Mouse (Mus musculus): ENCODE results near the gene Zfand2b.

The Zfand2b gene

DNA sequence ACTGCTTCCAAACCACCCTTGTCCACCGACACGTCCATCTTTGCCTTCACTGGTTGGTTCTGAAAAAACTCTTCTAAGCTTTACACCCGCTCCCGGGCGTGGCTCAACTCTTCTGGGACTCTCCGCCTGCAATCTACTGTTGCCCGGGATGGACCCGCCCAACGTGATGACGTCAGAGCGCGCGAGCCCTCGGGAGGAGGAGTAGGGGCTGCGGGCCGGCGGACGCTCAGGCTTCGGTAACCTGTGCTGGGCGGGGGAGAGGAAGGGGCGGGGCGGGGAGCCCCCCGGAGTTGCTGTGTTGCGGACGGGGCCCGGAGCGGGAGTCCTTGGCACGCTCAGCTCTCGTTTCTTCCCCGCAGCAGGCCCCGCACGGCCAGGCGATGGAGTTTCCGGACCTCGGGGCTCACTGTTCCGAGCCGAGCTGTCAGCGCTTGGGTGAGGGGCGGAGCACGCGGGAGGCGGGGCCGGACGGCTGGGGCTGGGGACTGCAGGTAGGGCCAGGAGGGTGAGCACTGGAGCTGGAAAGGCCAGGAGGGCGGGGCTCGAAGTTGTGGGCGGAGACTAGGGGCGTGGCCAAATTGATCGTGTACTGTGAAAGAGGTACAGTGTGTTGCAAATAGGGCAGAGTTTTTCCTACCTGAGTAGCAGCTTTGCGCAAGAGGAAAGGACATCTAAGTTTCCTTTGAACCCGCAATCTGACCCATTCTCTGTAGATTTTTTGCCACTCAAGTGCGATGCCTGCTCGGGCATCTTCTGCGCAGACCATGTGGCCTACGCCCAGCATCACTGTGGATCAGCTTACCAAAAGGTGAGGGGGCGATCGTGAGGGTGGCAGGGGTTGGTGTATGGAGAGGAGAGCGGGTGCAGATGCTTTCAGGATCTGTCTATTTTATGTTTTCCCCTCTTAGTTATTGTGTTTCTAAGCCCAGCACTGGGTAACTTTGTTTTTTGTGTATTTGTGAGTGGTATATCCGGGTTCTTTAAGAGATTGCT is at the start of gene Zfand2b:
Gene Zfand2b, plus strand, starts transcription at position 175 of the 993 bp plus-strand sequence.
- peak; percentile 98 for DNase-seq

DNA sequence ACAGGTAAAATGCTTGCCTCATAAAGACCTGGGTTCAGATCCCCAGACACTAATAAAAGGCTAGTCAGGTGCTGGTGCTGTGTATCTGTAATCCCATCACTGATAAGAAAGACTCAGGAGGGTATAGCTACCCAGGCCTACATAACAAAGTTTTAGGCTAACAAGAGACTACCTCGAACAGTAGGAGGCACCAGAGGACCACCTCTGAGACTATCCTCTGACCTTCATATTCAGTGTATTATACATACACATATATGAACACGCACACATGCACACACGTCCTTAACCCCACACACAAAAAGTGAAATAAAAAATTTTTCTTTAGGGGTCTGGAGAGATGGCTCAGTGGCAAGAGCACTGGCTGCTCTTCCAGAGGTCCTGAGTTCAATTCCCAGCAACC is 46.2 kb upstream of the Zfand2b start:
- DNase-seq: no peak

DNA sequence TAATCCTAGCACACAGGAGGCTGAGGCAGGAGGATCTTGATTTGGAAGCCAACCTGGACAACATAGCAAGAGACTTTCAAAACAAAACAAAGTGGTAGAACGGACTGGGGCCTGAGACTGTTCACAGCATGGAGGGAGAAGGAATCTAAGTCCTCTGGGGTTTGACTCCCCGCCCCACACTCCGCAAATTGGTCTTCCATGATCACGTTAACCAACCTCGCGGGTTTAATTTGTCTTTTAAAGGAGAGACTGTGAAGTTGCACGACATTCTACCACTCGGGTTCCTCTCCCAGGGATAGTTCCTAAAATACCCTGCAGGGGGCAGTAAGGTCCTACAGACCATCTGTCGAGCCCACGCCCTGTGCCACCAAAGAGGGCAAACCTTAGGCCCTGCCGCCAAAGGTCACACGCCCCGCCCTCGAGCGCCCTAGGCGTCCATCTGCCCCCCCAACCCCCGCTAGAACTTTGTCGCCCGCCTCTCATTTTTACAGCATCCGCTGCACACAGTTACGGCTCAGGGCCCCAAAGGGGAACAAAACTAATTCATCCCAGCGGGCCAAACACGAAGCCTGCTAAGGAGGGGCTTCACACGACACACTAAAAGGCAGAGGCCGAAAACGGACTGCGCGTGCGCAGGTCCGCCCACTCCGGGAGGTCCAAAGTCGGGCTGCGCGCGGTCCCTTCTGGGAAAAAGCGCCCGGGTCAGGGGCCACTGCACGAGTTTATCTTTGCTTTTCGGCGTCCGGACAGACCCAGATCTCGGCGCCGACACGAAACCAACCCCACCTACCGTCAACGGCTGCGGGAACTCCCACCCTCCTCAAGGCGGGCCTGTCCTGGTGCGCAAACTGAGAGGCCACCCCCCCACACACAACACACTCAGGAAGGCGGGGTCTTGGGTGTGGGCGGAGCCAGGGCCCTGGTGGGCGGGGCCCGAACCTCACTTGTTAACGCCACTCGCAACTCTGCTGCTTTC is 43.8 kb upstream of the Zfand2b start, which contains the start of gene Nhej1:
Gene Nhej1, minus strand, starts transcription at position 855 of the 976 bp plus-strand sequence.
- peak; percentile 93 for DNase-seq

DNA sequence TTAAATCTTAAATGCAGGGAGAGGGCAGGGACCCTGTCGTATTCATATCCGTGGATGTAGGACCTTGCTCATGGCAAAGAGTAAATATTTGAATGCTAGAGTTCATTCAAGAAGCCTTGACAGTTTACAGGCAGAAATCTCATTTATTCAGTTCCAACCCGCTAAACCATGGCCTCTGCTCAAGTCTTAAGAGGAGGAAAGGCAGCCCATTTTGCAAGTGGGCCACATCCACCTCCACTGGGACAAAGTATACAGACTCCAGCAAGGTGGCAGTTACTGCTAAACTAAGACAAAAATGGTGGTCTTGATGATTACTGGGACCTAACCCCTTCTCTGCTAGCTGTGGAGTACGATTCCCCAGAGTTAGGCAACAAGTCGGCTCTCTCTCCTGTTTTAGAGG is 43.0 kb upstream of the Zfand2b start:
- DNase-seq: no peak

DNA sequence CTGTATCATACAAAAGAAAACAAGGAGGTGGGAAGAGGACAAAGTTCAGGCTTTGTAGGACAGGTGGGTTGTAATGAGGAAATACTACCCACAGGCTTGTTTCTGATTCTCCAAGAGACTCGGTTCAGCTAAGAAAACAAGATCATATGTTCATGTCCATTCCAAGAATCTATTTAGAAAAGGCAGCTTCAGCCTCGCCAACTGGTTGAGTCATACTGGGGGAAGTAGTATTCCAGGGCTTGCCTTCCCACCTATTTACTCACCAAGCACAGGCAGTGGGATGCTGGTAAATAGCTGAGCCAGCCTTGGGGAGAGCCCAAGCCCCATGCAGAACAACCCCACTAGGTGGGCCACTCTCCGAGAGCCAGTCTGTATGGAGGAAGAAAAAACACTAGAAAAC is 39.8 kb upstream of the Zfand2b start:
- DNase-seq: no peak

DNA sequence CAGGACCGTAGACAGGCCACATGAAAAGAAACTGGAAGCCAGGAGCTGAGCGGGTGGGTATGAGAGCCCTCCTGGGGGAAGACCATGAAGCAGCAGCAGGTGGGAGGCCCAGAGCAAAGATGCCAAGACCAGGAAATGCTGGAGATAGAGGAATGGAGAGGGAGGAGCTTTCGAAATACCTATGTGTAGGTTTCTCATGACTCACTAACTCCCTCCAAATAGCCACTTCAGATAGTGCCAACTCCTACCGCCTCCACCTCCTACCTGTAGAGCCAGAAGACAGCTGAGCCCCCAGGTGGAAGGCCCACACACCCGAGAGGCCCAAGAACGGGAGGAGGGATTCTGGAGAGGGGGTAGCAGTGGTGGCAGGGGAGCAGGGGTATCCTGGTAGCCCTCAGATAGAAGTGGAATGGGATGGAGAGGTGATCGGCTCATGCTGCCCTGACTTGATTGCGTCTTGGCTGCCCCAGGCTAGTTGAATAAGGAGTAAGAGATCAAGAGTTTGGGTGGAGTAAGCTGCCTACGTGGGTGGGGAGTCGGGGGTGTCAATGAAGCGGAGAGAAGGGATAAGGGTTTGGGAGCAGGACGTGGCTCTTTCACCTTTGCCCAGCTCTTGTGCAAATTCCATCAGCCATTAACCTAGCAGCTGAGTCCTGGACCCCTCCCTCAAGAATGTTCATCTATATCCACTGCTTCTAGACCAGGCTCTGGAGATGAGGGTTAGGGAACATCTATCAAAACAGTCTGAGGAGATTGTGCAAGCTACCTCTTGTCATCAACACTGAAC is 34.8 kb upstream of the Zfand2b start, which contains the start of gene Slc23a3:
Gene Slc23a3, minus strand, starts transcription at position 470 of the 787 bp plus-strand sequence.
- DNase-seq: no peak

DNA sequence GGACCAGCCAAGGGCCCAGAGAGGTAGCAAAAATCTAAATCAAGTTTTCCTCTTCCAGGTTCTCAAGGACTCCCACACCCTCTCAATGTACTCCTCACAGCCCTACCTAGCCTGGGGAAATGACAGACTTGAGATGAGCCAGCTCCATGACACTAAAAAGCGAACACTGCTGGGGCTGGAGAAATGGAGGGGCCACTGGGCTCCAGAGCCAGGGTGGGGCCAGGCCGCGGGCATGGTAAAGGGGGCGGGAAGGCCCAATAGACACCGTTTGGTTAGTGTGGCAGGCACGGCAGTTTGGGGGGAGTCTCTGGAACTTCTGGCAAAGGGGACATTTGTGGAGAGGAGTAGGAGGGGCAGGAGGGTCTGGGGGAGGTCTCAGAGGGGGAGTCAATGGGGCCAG is 32.2 kb upstream of the Zfand2b start:
- DNase-seq: no peak

DNA sequence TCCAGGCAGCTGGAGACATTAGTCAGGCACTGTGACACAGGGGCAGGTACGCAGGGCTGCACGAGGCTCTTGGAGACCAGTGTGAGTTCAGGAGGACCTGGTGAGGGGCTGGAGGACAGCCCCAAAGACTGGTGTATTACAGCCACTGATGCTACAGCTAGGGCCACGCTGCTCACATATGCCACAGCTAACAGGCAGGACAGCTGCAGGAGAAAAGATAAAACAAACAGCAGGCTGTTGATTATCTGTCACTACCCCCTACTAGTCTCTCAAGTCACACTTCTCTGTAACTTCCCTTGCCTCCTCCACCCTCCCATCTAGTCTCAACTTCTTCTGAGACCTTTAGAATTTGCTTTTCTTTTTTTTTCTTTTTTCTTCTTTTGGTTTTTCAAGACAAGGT is 31.7 kb upstream of the Zfand2b start:
- DNase-seq: no peak

DNA sequence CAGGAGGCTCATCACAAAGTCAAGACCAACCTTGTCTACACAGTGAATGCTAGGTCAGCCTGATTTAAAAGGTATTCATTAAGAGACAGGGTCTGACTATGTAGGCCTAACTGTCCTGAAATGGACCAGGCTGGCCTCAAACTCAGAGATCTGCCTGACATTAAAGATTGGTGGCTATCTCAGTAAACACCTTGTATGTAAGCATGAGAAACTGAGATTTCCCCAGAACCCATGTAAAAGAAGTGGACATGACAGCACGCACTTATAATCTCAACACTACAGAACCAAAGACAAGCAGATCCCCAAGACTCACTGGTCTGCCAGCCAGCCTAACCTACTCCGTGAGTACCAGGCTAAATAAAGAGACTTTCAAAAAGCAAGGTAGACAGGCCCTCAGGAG is 30.0 kb upstream of the Zfand2b start:
- DNase-seq: no peak

DNA sequence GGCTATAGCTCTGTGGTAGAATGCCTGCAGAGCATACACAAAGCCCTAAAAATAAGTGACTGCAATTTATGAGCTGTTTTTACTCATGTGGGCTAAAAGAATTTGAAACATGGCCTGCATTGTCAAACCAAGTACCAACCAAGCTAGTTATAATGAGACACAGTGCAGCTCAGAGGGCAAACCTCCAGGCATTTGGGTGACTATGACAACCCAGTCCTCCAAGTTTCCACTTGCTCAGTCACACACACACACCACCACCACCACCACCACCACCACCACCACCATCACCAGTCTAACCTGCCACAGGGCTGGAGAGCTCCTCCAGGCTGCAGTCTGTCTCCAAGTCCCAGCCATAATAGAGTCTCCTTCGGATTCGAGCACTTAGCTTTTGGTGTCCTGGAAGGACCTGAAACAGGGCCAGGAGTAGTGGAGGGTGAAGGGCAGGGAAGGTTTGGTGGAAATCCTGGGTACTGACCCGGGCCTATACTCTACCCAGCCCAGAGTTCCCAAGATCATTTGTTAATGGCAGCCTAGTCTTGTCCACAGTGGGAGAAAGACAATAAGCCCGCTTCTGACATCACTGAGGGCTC is 27.8 kb upstream of the Zfand2b start:
- no peak for DNase-seq

DNA sequence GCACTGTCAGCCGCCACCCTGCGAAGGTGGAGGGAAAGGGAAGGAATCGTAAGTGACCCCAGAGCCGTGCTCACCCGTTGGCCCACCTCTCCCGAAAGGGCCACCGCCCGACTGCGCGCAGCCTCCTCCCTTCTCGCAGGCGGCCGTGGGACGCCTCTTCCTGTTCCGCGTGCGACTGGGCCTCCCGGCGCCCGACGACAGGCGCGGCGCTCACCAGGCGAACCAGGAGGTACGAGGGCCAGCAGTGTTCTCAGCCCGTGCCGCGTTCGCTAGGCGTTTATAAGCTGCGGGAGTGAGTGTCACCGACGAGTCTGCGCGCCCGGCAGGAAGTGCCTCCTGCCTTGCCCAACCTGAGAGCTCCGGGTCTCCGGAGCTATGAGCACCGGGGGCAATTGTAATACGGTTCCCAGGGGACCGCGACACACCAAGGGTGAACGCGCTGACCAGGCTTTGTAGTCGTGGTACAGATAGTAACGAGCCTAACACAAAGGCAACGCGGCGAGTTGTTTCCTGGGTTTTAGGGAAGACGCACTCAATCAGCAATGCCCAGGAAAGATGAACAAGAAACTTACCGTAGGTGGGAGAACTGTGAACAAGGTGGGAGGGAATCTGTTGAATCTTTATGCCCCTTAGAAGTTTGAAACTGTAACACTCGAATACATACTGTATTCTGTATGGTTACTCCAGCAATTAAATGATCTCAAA is 26.8 kb upstream of the Zfand2b start:
- DNase-seq: peak; percentile 48

DNA sequence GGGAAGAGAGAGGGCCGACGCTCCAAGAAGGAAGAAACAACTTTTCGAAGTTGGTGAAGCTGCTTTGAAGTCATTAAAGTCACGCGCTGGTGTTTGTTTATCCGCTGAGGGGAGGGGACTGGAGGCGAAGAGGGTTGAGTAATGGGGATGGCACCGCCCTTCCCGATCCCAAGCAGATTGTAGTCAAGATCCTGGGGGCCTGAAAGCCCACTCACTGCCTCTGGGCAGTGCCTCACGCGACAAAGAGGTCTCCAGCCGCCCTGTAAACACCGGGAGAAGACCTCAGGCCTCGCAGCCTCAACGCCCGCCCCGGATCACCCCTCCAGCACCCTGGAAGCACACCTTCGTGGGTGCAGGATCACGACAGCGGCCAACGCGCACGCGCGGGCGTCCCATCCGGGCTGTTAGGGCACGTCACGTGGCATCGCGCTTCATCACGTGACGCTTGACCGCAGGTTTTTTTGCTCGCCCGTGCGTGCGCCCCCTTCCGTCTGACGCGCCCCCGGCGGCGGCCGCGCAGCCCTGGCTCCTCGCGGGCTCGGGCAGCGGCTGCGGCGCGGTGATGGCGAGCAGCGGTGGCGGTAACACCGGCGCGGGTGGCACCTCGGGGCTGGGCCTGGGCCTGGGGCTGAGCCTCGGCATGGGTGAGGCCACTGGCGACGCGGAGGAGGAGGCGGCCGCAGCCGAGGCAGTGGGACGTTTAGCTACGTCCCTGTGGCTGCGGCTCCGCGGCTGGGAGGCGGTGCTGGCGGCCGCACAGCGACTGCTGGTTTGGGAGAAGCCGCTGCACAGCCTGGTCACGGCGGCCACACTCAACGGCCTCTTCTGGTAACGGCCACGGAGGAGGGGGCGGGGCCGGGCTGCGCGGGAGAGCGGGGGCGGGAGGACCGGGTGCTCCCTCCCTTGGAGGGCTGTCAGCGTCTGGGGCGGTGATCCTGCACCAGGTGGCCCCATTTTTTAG is 25.9 kb upstream of the Zfand2b start, which contains the start of the genes Cnppd1 and Retreg2:
Gene Cnppd1, minus strand, starts transcription at position 411 of the 961 bp plus-strand sequence.
Gene Retreg2, plus strand, starts transcription at position 478 of the 961 bp plus-strand sequence.
- peak; percentile 96 for DNase-seq

DNA sequence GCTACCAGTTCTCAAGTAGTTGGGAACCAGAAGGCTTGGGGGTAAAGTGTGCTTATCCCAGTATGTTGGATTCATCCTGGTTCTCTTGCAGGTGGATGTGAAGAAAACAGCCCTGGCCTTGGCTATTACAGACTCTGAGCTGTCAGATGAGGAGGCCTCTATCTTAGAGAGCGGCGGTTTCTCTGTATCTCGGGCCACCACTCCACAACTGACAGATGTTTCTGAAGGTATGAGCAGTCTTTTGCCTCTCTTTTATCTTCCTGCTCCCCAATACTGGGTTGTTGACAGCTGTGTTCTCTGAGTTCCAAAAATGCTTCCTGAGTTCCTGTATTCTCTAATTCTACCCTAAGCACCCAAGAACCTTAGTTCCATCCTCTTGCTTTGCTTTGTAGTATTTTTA is 22.9 kb upstream of the Zfand2b start:
- no peak for DNase-seq

DNA sequence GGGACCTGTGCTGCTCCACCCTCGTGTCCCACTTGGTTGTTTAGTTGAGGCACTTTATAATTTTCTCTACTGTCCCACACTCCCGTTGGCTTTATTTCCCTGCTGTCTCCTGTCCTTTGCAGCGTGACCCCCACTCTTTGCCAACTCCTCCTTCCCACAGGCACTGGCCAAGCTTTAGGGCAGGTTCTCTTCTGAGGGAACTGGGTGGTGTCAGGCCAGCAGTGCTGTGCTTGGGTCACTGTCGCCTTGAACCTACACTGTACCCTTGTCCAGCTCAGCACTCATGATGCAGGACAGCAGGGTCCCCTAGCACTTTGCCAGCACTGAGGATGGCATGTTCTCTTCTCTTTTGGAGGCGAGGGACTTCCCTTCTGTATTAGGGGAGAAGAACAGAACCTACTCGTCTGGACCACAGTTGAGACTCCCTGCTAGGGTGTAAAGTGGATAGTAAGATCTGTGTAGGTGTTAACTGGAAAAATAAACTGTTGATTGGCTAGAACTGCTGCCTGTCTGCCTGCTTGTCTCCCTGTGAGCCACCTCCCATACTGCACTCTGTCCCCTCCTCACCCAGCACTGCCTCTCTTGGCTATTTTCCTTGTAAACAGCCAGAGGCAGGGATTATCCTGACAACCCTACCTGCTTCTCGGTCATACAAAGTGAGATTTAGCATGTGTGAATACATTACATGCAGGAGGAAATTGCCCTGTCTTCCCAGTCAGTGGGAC is 20.9 kb upstream of the Zfand2b start:
- no peak for DNase-seq

DNA sequence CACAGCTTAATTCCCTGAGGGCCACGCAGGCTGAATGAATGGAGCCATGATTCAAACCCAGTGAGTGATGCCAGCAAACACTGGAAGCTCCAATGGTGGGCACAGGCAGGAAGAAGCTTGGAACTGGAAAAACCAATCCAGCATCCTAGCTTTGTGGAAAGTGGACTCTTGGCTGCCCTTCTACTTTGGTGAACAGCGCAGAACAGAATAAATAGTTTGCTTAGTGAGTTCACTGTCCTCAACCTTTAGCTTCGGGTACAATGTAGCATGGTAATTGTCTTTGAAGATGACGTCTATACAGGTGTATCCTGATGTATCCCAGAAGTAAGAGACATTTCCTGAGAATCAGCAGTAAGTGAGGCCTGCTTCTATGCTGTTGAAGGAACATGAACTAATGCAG is 19.7 kb upstream of the Zfand2b start:
- DNase-seq: no peak

DNA sequence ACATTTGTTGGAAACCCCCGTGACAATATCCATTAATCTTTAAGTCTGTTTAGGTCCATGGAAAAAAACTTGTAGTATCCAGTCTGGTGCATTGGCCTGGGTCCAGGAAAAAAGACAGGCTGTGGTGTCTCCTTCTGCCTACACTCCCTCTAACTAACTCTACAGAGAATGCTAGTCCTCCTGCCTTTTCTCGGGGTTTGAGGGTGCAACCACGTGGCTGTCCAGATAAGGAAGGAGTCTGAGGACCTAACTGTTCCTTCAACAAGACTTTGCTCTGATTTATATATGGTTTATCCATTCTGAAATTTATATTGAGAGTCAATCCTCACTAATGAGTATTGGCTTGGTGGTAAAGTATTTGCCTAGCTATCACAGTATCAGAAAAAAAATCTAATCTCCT is 12.6 kb upstream of the Zfand2b start:
- no peak for DNase-seq

DNA sequence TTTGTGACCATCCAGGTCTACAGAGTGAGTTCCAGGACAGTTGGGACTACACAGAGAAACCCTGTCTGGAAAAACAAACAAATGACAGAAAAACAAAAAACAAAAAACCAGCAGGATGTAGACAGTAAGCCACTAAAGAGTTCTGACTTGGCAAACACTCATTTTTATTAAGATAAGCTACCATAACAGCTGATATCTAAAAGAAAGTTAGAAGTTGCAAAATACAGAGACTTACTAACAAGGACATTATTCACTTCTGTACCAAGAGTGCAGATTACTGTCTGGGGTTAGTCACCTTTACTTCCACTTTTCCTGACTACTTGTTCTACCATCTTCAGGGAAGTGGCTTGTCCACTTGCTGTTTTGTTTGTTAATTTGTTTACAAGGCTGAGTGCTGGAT is 9.5 kb upstream of the Zfand2b start:
- DNase-seq: no peak

DNA sequence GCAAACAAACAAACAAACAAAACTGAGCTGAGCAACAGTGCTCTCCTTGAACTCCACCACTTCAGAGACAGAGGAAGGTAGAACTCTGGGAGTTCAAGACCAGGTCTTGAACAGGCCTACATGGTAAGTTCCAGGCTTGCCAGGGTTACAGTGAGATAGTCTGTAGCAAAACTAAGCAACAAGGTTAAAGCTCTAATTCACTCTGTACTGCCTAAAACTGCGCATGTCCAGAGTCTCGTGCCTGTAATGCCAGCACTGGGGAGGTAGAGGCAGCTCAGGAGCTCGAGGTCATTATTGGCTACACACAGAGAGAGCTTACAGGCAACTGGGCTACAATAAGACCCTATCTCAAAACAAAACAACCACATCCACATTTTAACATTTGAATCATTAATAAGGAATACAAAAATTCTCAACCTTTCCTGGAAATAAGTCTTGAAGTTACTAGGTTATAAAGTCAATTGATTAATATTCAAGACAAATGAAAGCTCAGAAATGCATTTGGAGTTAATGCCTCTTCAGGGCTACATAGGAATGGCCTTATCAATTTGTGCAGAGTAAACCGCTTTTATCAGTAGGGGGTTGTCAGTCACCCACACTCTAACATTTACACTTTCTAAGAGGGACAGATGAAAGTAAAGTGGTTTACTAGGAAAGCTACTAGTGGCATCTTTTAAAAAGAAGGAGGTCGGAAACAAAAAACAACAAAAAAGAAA is 8.7 kb upstream of the Zfand2b start:
- DNase-seq: no peak

DNA sequence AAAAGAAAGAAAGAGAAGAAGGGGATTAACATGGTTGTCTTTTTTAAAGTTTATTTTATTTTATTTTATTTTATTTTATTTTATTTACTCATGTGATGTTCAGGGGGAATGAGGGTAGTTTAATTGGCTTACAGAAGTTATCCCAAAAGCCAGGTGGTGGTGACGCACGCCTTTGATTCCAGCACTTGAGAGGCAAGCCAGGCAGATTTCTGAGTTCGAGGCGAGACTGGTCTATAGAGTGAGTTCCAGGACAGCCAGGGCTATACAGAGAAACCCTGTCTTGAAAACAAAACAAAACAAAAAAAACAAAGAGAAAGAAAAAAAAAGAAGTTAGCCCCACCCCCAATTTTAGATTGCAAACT is 8.2 kb upstream of the Zfand2b start:
- DNase-seq: no peak

All from cerebellum, adult 8-10 months (tissue).